Mouse (Mus musculus) brain, adult 2 months (tissue): ENCODE results near the gene Abo.

Experiments
- DNase-seq: peaks from one replicate; pipeline ENCODE4 v3.0.0; 2011; ENCODE audit warnings: low read depth, low spot score

Abo gene

DNA sequence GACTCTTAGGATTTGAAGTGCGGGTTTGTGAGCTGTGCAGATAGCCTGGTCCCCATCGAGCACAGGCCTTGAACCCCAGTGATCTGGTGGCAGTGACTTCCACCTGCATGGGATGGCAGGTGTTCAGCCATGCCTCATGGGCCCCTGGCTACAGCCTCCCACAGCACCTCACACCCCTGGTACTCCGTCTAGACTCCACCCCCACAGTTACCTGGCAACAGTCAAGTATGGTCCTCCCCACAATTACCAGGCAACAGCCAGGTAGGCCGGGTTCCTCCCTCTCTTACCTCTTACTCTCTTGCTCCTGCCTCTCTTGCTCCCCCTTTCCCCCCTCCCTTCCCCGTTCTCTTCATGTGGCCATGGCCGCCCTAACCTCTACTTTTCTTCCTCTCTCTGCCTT is 5.9 kb upstream of the Abo start:
- DNase-seq: no peak

DNA sequence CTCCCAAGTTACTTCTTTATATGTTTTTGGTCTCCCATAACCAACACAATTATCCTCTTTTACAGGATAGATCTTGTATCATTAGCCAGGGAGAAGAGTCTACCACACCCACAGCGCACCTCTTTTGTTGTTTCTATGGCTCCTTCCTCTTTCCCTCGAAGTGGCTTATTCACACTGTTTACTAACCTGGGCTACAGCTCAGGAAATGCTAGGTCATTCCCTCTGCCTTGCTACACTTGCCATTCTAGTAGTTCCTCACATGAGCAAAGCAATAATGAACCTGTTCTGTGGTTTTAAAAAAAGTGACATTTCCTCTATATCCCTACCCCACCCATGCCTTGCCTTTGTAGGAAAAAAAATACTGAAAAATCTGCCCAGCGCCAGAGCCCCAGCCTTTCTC is 1.9 kb downstream of the Abo start:
- no peak for DNase-seq

DNA sequence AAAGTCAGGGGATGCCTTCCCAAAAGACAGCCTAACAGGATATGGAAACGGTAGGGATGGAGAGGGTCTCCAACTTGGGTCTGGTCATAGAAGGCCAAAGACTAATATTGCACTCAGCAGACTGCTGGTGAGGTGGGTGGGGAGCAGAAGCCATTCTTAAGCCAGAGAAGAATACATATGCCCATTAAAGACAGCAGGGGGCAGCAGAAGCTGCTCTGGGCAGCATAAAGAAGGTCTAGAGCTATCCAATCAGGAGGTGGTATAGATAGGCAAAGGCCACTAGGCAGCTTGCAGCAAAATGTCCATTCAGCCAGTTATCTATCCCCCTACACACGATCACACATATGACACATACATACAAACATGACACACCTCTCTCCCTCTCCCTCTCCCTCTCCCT is 17.1 kb downstream of the Abo start:
- peak; percentile 32 for DNase-seq

DNA sequence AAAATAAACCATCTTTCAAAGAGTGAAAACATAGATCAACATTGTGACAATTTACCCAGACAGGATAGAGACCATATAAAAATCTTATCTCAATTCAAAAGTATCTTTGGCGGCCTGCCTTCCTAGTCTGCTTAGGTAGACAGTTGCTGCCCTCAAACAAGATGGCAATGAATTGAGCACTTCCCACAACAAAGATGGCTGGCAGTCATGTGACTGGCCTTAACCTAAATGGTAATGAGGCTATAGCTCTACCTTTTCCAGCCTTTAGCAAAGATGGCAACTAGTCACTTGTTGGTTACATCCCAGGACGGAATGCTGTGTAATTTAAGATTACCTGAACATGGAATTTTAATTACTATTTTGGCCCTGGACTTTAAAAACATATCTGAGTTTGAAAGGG is 32.3 kb downstream of the Abo start:
- DNase-seq: no peak

DNA sequence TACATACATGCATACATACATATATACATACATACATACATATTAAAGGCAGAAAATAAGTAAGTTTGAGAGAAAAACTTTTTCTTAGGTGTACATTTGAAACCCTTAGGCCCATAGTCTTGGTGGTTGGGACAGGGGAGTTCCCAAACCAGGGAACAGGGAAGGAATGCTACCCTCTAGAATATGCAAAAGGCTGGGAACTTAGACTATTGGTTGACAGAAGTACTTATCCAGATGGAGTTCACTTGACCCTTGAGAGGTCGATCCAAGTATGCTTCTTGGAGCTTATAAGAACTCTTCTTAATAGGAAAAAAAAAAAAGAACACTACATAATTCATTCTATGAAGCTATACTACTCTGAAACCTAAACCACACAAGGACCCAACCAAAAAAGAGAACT is 36.7 kb downstream of the Abo start:
- DNase-seq: no peak

DNA sequence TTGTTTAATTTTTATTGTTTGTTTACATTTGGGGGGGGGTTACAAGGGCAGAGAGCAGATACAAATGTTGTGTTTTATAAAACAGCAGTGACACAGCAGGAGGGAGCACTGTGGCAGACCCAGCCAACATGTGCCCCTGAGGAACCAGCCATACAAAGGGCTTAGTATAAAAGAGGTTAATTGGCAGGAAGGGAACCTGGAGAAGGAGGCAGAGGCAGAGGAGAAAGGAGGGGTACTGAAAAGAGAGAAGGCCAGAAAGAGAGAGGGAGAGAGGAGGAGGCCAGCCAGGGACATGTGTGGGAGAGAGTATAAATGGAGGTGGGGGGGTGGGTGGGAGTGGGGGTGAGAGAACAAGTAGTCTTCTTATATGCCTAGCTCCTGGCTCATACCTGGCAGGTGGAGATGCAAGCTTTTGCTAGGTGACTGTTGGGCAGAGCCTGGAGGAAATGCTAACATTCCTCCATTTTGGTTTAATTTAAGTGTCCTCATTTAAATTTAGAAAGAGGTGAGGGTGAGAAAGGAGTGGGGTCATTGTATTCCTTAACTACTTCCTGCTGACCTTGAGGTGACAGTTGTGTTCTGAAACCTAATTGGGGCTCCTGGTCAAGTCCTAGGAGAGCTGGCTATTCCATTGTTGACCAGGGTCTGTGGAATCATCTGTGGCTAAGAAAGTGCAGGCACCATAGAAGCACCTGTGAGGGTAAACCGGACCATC is 37.4 kb downstream of the Abo start:
- no peak for DNase-seq
